Comparison of ENCODE assay signal across 8 mouse cellular contexts in the genomic region with DNA sequence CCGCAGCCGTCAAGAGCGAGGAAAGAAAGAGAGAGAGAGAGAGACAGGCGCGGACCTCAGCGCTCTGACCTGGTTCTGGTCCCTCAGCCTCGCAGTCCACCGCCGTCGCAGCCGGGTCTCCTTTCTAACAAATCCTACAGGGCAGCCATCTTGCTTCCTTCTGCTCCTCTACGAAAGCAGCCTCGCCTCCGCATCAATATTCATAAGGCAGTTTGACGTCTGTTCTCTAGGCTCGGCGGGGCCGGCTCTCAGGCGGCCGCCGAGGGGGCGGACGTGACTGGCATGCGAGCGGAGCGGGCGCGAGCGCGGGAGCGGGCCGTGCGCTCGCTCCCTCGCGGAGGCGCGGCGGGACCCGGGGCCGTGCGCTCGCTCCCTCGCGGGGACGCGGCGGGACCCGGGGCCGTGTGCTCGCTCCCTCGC. TPM values are rescaled to one million over a fixed set of nuclear protein-coding genes. Genes with fewer than 3 reads are reported as not detected.
A peak's percentile ranks its signal among the peaks of the same experiment; 100 is the strongest.
DNase-seq lines count a peak whose midpoint lies in the region; ATAC-seq and TF ChIP-seq lines count a peak whose summit lies in the region.

No protein-coding gene starts in this region.

- 0% methylated on average over 41 of the region's 52 CpGs for WGBS in forebrain, embryonic 11.5 days
- 0% methylated on average over 41 of the region's 52 CpGs for WGBS in heart, embryonic 16.5 days
- under 1% methylated on average over 52 of the region's 52 CpGs for WGBS in liver, embryonic 15.5 days (ENCODE audit: insufficient replicate concordance)
- under 1% methylated on average over 52 of the region's 52 CpGs for WGBS in neural tube, embryonic 12.5 days
- 0% methylated on average over 44 of the region's 52 CpGs for WGBS in stomach, postnatal 0 days

- no peaks in the 10 kb centered on the region for H3K27me3 ChIP-seq in forebrain, embryonic 11.5 days (ENCODE audit: control insufficient read depth, insufficient read depth, low read length)
- no peaks in the 10 kb centered on the region for H3K27me3 ChIP-seq in heart, embryonic 16.5 days (ENCODE audit: control insufficient read depth, insufficient read depth, low read length)
- H3K27me3 ChIP-seq in liver, embryonic 15.5 days: peaks cover 8% of the 10 kb centered on the region; the same call in 1 of the 2 replicates
- no peaks in the 10 kb centered on the region for H3K27me3 ChIP-seq in neural tube, embryonic 12.5 days (replicated peaks)
- H3K27me3 ChIP-seq in stomach, postnatal 0 days (ENCODE audit: control insufficient read depth, insufficient read depth, low read length): no peaks in the 10 kb centered on the region

- ATAC-seq in CD4-positive, CD25-positive, alpha-beta regulatory T cell, adult 4 months: peak; percentile 89
- peak; percentile 95 for ATAC-seq in forebrain, embryonic 11.5 days (replicated peaks; ENCODE audit: low FRiP score)
- ATAC-seq in heart, embryonic 16.5 days (replicated peaks; ENCODE audit: extremely low read depth, insufficient read depth, low FRiP score): peak; percentile 94
- ATAC-seq in liver, embryonic 15.5 days (ENCODE audit: insufficient read depth): peak; percentile 91
- peak; percentile 96 for ATAC-seq in neural tube, embryonic 12.5 days (ENCODE audit: low FRiP score, low read depth)
- peak; percentile 94 for ATAC-seq in stomach, postnatal 0 days (ENCODE audit: low FRiP score, low TSS enrichment)

- H3K4me3 ChIP-seq in brown adipose tissue, adult 24 weeks (ENCODE audit: insufficient read depth, low read depth, low read length): peak overlapping the region; percentile 90
- peak overlapping the region; percentile 76 for H3K4me3 ChIP-seq in forebrain, embryonic 11.5 days (ENCODE audit: low read depth, low read length)
- H3K4me3 ChIP-seq in heart, embryonic 16.5 days (ENCODE audit: low read length): peak overlapping the region; percentile 89
- H3K4me3 ChIP-seq in liver, embryonic 15.5 days (replicated peaks): peak overlapping the region; percentile 69
- H3K4me3 ChIP-seq in neural tube, embryonic 12.5 days: peak overlapping the region; percentile 86
- peak overlapping the region; percentile 55 for H3K4me3 ChIP-seq in stomach, postnatal 0 days (ENCODE audit: low read depth, low read length)

- H3K27ac ChIP-seq in brown adipose tissue, adult 24 weeks (replicated peaks; ENCODE audit: low read depth, low read length): peak overlapping the region; percentile 89
- peak overlapping the region; percentile 77 for H3K27ac ChIP-seq in forebrain, embryonic 11.5 days (ENCODE audit: low read depth, low read length)
- peak overlapping the region; percentile 94 for H3K27ac ChIP-seq in heart, embryonic 16.5 days (ENCODE audit: low read length)
- peak overlapping the region; percentile 87 for H3K27ac ChIP-seq in liver, embryonic 15.5 days (replicated peaks)
- H3K27ac ChIP-seq in neural tube, embryonic 12.5 days: peak overlapping the region; percentile 82
- H3K27ac ChIP-seq in stomach, postnatal 0 days (replicated peaks): peak overlapping the region; percentile 95

- DNase-seq in forebrain, embryonic 11.5 days (ENCODE audit: low spot score): peak; percentile 93
- peak; percentile 90 to 93 for DNase-seq in kidney, postnatal 36 days
- DNase-seq in stomach, postnatal 0 days (ENCODE audit: low spot score): peak; percentile 90

- TF ChIP-seq EP300 in stomach, postnatal 0 days (optimal IDR thresholded peaks at IDR 0.05): no peak

- peaks cover 2% of the 10 kb centered on the region for H3K4me1 ChIP-seq in brown adipose tissue, adult 24 weeks (ENCODE audit: control insufficient read depth, insufficient read depth, insufficient read length, low read length)
- 0 out of 2 replicates have a peak, but pooled peaks cover 2% of the 10 kb centered on the region for H3K4me1 ChIP-seq in forebrain, embryonic 11.5 days (replicated peaks; ENCODE audit: control insufficient read depth, insufficient read depth, low read length)
- H3K4me1 ChIP-seq in heart, embryonic 16.5 days (ENCODE audit: control insufficient read depth, insufficient read depth, low read length): peaks cover 6% of the 10 kb centered on the region
- H3K4me1 ChIP-seq in liver, embryonic 15.5 days (replicated peaks): peaks cover 6% of the 10 kb centered on the region
- H3K4me1 ChIP-seq in neural tube, embryonic 12.5 days: peaks cover 12% of the 10 kb centered on the region
- H3K4me1 ChIP-seq in stomach, postnatal 0 days (replicated peaks; ENCODE audit: control insufficient read depth, insufficient read depth): peaks cover 5% of the 10 kb centered on the region; the same call in 1 of the 2 replicates

- H3K9ac ChIP-seq in forebrain, embryonic 11.5 days (ENCODE audit: low read length): peak overlapping the region; percentile 87
- H3K9ac ChIP-seq in heart, embryonic 16.5 days (ENCODE audit: low read length): peak overlapping the region; percentile 90
- H3K9ac ChIP-seq in liver, embryonic 15.5 days: peak overlapping the region; percentile 67
- peak overlapping the region; percentile 74 for H3K9ac ChIP-seq in neural tube, embryonic 12.5 days
- peak overlapping the region; percentile 94 for H3K9ac ChIP-seq in stomach, postnatal 0 days (ENCODE audit: low read length)

- peak overlapping the region; percentile 86 for H3K4me2 ChIP-seq in forebrain, embryonic 11.5 days (ENCODE audit: low read depth, low read length, severe bottlenecking)
- H3K4me2 ChIP-seq in heart, embryonic 16.5 days (ENCODE audit: low read depth, low read length): peak overlapping the region; percentile 82
- peak overlapping the region; percentile 80 for H3K4me2 ChIP-seq in liver, embryonic 15.5 days
- peak overlapping the region; percentile 83 for H3K4me2 ChIP-seq in neural tube, embryonic 12.5 days (replicated peaks)
- peak overlapping the region; percentile 87 for H3K4me2 ChIP-seq in stomach, postnatal 0 days (replicated peaks; ENCODE audit: low read depth)

- no peaks in the 10 kb centered on the region for H3K36me3 ChIP-seq in forebrain, embryonic 11.5 days (ENCODE audit: control insufficient read depth, insufficient read depth, low read length)
- H3K36me3 ChIP-seq in heart, embryonic 16.5 days (ENCODE audit: control insufficient read depth, insufficient read depth): no peaks in the 10 kb centered on the region
- H3K36me3 ChIP-seq in liver, embryonic 15.5 days (replicated peaks): no peaks in the 10 kb centered on the region
- no peaks in the 10 kb centered on the region for H3K36me3 ChIP-seq in neural tube, embryonic 12.5 days
- H3K36me3 ChIP-seq in stomach, postnatal 0 days (ENCODE audit: control insufficient read depth, insufficient read depth, low read length): no peaks in the 10 kb centered on the region

- no peaks in the 10 kb centered on the region for H3K9me3 ChIP-seq in forebrain, embryonic 11.5 days (ENCODE audit: control insufficient read depth, low read length)
- H3K9me3 ChIP-seq in heart, embryonic 16.5 days (replicated peaks; ENCODE audit: control insufficient read depth, low read length): no peaks in the 10 kb centered on the region
- no peaks in the 10 kb centered on the region for H3K9me3 ChIP-seq in liver, embryonic 15.5 days (replicated peaks)
- H3K9me3 ChIP-seq in neural tube, embryonic 12.5 days: no peaks in the 10 kb centered on the region
- no peaks in the 10 kb centered on the region for H3K9me3 ChIP-seq in stomach, postnatal 0 days (ENCODE audit: control insufficient read depth, low read length)

- TF ChIP-seq CTCF in stomach, postnatal 0 days (IDR thresholded peaks at IDR 0.05; ENCODE audit: low read depth): no peak

RNA-seq across cellular contexts. Expression of a gene that starts 0.8 kb away (rescaled TPM):
- polyA plus RNA-seq in CD4-positive, CD25-positive, alpha-beta regulatory T cell, adult 4 months (2017; shearing (Covaris generic)): 10 to 100 TPM; 47.0 to 65.9 TPM
- polyA plus RNA-seq in brown adipose tissue, adult 24 weeks (2012; ENCODE audit: insufficient read depth, insufficient read length, missing spikeins): 8.6 and 8.7 TPM in 2 replicates
- 16.7 and 19.3 TPM in 2 replicates for polyA plus RNA-seq in forebrain, embryonic 11.5 days (2014; fragmentation: Nextera tagmentation; extraction: Ambion mirVana)
- polyA plus RNA-seq in heart, embryonic 16.5 days (2015; fragmentation: Nextera tagmentation; extraction: Ambion mirVana): 11.3 and 14.7 TPM in 2 replicates
- polyA plus RNA-seq in liver, embryonic 15.5 days (2015; fragmentation: Nextera tagmentation; extraction: Ambion mirVana): 2.8 and 3.4 TPM in 2 replicates
- 24.7 and 26.3 TPM in 2 replicates for polyA plus RNA-seq in neural tube, embryonic 12.5 days (2016; fragmentation: Nextera tagmentation; extraction: Ambion mirVana)
- 11.2 and 12.9 TPM in 2 replicates for polyA plus RNA-seq in stomach, postnatal 0 days (2015; fragmentation: Nextera tagmentation; extraction: Ambion mirVana)

Comparison
In these comparisons a context has a peak if more than half of its experiments do, and no peak if none do; other contexts are left out.
1. Peak in every context shown above with its lines: DNase-seq, ATAC-seq, H3K4me3 ChIP-seq and H3K27ac ChIP-seq.